Mouse (Mus musculus) heart, embryonic 16.5 days (tissue): ENCODE results near the gene Hunk. TPM values are rescaled to one million over a fixed set of nuclear protein-coding genes. Genes with fewer than 3 reads are reported as not detected.

Experiments used
- ATAC-seq: fragments of 200-750 bp; cut with Nextera tagmentation; replicated peaks from 2 replicates; pipeline ENCODE4 v1.8.0; 2017; ENCODE audit warnings: moderate number of reproducible peaks; ENCODE audit not compliant: insufficient read depth, low FRiP score; ENCODE audit errors: extremely low read depth
- H3K27ac ChIP-seq: fragments of 300-500 bp; sonication (generic); 2 replicates; pipeline ENCODE4 v1.5.1; 2014; ENCODE audit warnings: mild to moderate bottlenecking, low read length, control low read depth, moderate library complexity
- H3K27me3 ChIP-seq: fragments of 300-500 bp; sonication (generic); 2 replicates; pipeline ENCODE4 v1.6.1; 2014; ENCODE audit warnings: low read length, mixed read lengths; ENCODE audit not compliant: control insufficient read depth, insufficient read depth
- H3K36me3 ChIP-seq: fragments of 300-500 bp; sonication (generic); 2 replicates; pipeline ENCODE4 v1.6.1; 2014; ENCODE audit not compliant: control insufficient read depth, insufficient read depth
- H3K4me1 ChIP-seq: fragments of 300-500 bp; sonication (generic); 2 replicates; pipeline ENCODE4 v1.6.1; 2014; ENCODE audit warnings: low read length, mixed read lengths; ENCODE audit not compliant: control insufficient read depth, insufficient read depth
- H3K4me2 ChIP-seq: fragments of 300-500 bp; sonication (generic); 2 replicates; pipeline ENCODE4 v1.6.1; 2014; ENCODE audit warnings: low read depth, mild to moderate bottlenecking, control low read depth, low read length
- H3K4me3 ChIP-seq: fragments of 300-500 bp; sonication (generic); 2 replicates; pipeline ENCODE4 v1.5.1; 2014; ENCODE audit warnings: mild to moderate bottlenecking, control low read depth, low read length
- H3K9ac ChIP-seq: fragments of 300-500 bp; sonication (generic); 2 replicates; pipeline ENCODE4 v1.6.1; 2014; ENCODE audit warnings: low read length, control low read depth
- H3K9me3 ChIP-seq: fragments of 300-500 bp; sonication (generic); replicated peaks from 2 replicates; pipeline ENCODE4 v1.6.1; 2016; ENCODE audit warnings: low read length; ENCODE audit not compliant: control insufficient read depth
- WGBS: fragments of 180-500 bp; shearing (Covaris S2); extraction: QIAGEN DNeasy Blood & Tissue Kit; methylation state at CpG from one replicate; pipeline ENCODE4 v1.1.7; 2014; 5-methylcytosine and 5-hydroxymethylcytosine counted together
- polyA plus RNA-seq: library from polyadenylated mRNA; unstranded; fragments of >200 nt; fragmentation: Nextera tagmentation; extraction: Ambion mirVana; gene quantifications from 2 replicates; pipeline ENCODE4 v1.2.1, GENCODE M21; 2015

Gene Hunk
- polyA plus RNA-seq, 1 experiment from 2014 or later = 7.2 TPM

DNA sequence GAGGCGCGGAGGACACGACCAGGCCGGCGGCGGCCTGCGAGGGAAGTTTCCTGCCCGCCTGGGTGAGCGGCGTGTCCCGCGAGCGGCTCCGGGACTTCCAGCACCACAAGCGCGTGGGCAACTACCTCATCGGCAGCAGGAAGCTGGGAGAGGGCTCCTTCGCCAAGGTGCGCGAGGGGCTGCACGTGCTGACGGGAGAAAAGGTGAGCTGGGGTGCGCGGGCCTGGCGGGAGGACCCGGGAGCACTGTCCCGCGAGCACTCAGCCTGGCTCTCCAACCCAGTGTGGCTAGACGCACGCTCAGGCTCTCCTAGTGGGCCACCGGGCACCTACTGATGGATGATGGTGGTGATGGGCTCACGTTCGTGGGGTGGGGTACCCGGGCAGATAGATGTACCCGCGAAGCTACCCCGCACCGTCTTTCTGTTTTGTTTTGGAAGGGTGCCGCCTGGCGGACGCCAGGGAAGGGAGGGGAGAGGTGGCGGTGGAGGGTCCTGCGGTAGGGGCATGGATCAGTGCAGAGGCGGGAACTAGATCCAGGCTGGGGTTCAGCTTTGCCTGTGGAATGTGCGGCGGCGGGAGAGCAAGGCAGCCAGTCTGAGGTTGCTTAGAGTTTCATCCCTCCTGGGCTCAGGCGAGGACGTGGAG is 824 bp downstream of the Hunk start:
- ATAC-seq = peak; percentile 25; the same call in 1 of the 2 replicates

GRCm38 (mm10) chr16:90387161-90387671 is 1.4 kb downstream of the Hunk start:
- WGBS = 3% methylated on average over 12 of the region's 12 CpGs
- peak overlapping the region; percentile 65 for H3K4me2 ChIP-seq
- H3K36me3 ChIP-seq = peaks cover 6% of the 10 kb centered on the region; the same call in 1 of the 2 replicates
- peak overlapping the region; percentile 91 for H3K9ac ChIP-seq
- H3K27me3 ChIP-seq = no peaks in the 10 kb centered on the region
- no peaks in the 10 kb centered on the region; the same call in 1 of the 2 replicates for H3K9me3 ChIP-seq
- peak overlapping the region; percentile 79 for H3K4me3 ChIP-seq
- ATAC-seq = 0 out of 2 replicates have a peak, but pooled peaks have one; percentile 1
- peak overlapping the region; percentile 91 for H3K27ac ChIP-seq
- H3K4me1 ChIP-seq = peaks cover 42% of the 10 kb centered on the region

More for the DNA sequence above, 824 bp downstream of the Hunk start:
- Histone ChIP-seq H3K4me2 (peak overlapping the region; percentile 65), H3K27me3 (no peaks in the 10 kb centered on the region), H3K4me1 (peaks cover 42% of the 10 kb centered on the region), H3K4me3 (peak overlapping the region; percentile 79), H3K9ac (peak overlapping the region; percentile 91), H3K27ac (peak overlapping the region; percentile 91), H3K9me3 (peaks cover 2% of the 10 kb centered on the region), H3K36me3 (peaks cover 4% of the 10 kb centered on the region; the same call in 1 of the 2 replicates)
- WGBS = under 1% methylated on average over 49 of the region's 49 CpGs

DNA sequence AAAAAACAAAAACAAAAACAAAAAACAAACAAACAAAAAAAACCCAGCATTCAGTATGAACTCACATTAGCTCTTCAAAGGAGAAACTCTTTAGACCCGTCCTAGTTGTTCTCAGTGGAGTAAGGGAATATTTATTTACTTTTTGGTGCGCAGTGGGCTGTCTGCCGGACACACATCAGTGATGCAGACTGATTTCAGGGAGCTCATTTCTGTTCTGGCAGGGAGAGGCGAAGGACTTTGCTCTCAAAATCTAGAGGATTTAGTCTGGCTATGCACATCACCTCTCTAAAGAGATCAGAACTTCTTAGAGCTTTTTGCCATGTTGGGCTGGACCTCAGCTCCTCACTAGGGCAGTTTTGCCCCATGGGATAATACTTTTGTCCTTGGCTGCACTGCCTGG is 2.1 kb downstream of the Hunk start:
- H3K4me2 ChIP-seq = peak overlapping the region; percentile 65
- 48% methylated on average over 4 of the region's 4 CpGs for WGBS
- H3K4me3 ChIP-seq = peak overlapping the region; percentile 79
- peak overlapping the region; percentile 14 for H3K9ac ChIP-seq
- peaks cover 6% of the 10 kb centered on the region; the same call in 1 of the 2 replicates for H3K36me3 ChIP-seq
- H3K4me1 ChIP-seq = peaks cover 42% of the 10 kb centered on the region
- H3K9me3 ChIP-seq = no peaks in the 10 kb centered on the region; the same call in 1 of the 2 replicates
- ATAC-seq = no peak
- H3K27ac ChIP-seq = 0 out of 2 replicates have a peak overlapping the region, but pooled peaks have one; percentile 38
- no peaks in the 10 kb centered on the region for H3K27me3 ChIP-seq

DNA sequence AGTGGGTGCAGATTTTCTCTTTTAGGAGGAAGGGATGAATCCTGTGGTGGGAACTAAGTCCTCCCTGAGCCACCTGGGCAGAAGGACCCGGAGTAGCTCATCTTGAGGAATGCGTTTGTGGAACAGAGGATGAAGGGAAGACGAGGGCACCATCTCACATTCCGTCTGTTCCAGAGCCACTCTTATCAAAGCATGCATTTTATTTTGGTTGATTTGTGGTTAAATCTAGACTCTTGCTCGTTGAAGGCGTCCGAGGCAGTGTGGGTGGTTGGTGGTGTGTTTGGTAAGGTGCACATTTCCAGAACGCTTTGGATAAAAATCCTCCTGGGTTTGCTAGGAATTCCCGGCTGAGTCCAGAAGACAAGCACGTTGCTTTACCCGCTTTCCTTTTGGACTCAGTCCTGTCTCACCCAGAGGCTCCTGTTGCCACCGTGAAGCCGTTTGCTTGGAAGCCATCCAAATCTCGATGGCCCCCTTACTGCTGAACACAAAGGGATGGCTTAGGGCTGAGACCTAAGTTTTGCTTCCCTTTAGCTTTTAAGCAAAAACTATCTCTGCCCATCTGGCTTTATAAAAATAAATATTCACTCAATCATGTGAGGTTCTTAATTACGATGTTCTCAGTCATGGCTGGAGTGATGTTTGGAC is 3.4 kb downstream of the Hunk start:
- H3K4me2 ChIP-seq = peak overlapping the region; percentile 65
- H3K9me3 ChIP-seq = no peaks in the 10 kb centered on the region; the same call in 1 of the 2 replicates
- 23% methylated on average over 15 of the region's 15 CpGs for WGBS
- H3K9ac ChIP-seq = peak overlapping the region; percentile 56
- peak overlapping the region; percentile 79 for H3K4me3 ChIP-seq
- peaks cover 6% of the 10 kb centered on the region; the same call in 1 of the 2 replicates for H3K36me3 ChIP-seq
- peak overlapping the region; percentile 41 for H3K27ac ChIP-seq
- no peak for ATAC-seq
- no peaks in the 10 kb centered on the region for H3K27me3 ChIP-seq
- peaks cover 45% of the 10 kb centered on the region for H3K4me1 ChIP-seq

- Histone ChIP-seq H3K27ac (no peak overlapping the region), H3K9ac (no peak overlapping the region), H3K9me3 (no peaks in the 10 kb centered on the region; the same call in 1 of the 2 replicates), H3K4me1 (peaks cover 40% of the 10 kb centered on the region), H3K27me3 (no peaks in the 10 kb centered on the region), H3K4me3 (no peak overlapping the region), H3K36me3 (peaks cover 6% of the 10 kb centered on the region; the same call in 1 of the 2 replicates), H3K4me2 (no peak overlapping the region)
- WGBS = 74% methylated on average over 16 of the region's 16 CpGs
- no peak for ATAC-seq
Observed at GRCm38 (mm10) chr16:90390731-90391130, 4.9 kb downstream of the Hunk start.

- ATAC-seq = no peak
- no peak overlapping the region for H3K4me2 ChIP-seq
- H3K9ac ChIP-seq = no peak overlapping the region
- H3K27ac ChIP-seq = no peak overlapping the region
- peaks cover 29% of the 10 kb centered on the region for H3K4me1 ChIP-seq
- H3K4me3 ChIP-seq = no peak overlapping the region
- H3K36me3 ChIP-seq = peaks cover 6% of the 10 kb centered on the region; the same call in 1 of the 2 replicates
- WGBS = 74% methylated on average over 4 of the region's 4 CpGs
- H3K27me3 ChIP-seq = no peaks in the 10 kb centered on the region
- H3K9me3 ChIP-seq = no peaks in the 10 kb centered on the region; the same call in 1 of the 2 replicates
Observed at GRCm38 (mm10) chr16:90394761-90395160, 8.9 kb downstream of the Hunk start.

DNA sequence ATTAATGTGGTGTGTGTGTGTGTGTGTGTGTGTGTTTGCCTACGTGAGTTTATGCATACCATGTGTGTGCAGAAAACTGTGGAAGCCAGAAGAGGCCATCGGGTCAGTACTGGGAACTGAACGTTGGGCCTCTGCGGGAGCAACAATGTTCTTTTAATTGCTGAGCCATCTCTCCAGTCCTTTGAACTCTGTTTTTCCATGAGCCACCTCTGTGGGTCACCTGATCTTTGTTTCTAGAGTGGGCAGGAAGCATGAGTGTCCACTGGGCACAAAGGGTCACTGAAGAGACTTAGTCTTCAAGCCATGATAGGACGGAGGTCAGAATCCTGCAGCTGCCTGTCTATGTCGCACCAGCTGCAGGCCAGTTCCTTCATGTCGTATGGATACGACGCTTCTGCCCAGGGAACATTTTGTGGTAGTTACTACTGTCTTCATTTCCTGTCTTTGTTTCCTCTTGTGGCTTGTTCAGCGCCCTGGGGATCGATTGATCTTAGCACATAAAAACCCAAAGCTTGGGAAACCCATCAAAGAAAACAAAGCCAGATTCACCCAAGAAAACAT is 10.3 kb downstream of the Hunk start:
- no peak overlapping the region for H3K4me2 ChIP-seq
- H3K36me3 ChIP-seq = peaks cover 6% of the 10 kb centered on the region; the same call in 1 of the 2 replicates
- H3K4me3 ChIP-seq = no peak overlapping the region
- WGBS = 62% methylated on average over 11 of the region's 11 CpGs
- no peak for ATAC-seq
- no peak overlapping the region for H3K9ac ChIP-seq
- peaks cover 26% of the 10 kb centered on the region for H3K4me1 ChIP-seq
- no peak overlapping the region for H3K27ac ChIP-seq
- no peaks in the 10 kb centered on the region for H3K27me3 ChIP-seq
- no peaks in the 10 kb centered on the region; the same call in 1 of the 2 replicates for H3K9me3 ChIP-seq

DNA sequence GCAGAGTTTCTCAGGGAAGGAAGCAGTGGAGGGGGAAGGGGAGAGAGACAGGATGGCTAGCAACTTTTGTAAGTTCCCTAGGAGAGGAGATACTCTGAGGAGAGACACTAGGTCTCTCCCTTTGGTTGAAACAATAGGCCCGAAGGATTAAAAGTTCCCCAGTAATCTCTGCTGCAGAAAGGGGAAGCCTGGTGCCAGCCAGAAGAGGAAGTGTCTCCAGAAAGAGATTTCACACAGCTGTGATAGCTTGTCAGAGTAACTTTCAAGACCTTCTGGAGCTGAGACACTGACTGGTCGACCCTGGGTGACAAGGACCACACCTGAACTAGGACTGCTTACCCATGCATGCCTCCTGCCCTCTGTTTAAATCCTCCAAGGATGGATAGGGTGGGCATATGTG is 11.1 kb downstream of the Hunk start:
- H3K27ac ChIP-seq = no peak overlapping the region
- H3K4me3 ChIP-seq = no peak overlapping the region
- peaks cover 34% of the 10 kb centered on the region for H3K4me1 ChIP-seq
- H3K36me3 ChIP-seq = no peaks in the 10 kb centered on the region
- no peak overlapping the region for H3K9ac ChIP-seq
- WGBS = 36% methylated on average over 2 of the region's 2 CpGs
- H3K27me3 ChIP-seq = no peaks in the 10 kb centered on the region
- no peaks in the 10 kb centered on the region for H3K9me3 ChIP-seq
- H3K4me2 ChIP-seq = no peak overlapping the region
- ATAC-seq = no peak
